Mouse (Mus musculus) ES-Bruce4 (cell line): ENCODE results near the gene Col5a1.

ENCODE experiments used
- CTCF ChIP-seq: IDR thresholded peaks from one replicate; pipeline ENCODE4 v1.8.1; 2011; ENCODE audit warnings: low read depth, low read length
- EP300 ChIP-seq: IDR thresholded peaks from 2 replicates; pipeline ENCODE4 v1.6.1; 2011; ENCODE audit warnings: low read depth, low read length; ENCODE audit not compliant: insufficient read depth

GRCm38 (mm10) chr2:27990430-27991211 is 104.4 kb downstream of the Col5a1 start:
- no peak for TF ChIP-seq CTCF
- TF ChIP-seq EP300 = no peak
